Mouse (Mus musculus) retina, embryonic 14.5 days (tissue): Measurements from ENCODE around the gene Rab6b.
"Not testable (repeated sequence)": the region's sequence is repeated elsewhere in the genome, so short reads cannot be mapped to it uniquely, and the experiment has no call there.

Source experiments
- DNase-seq: peaks from one replicate; pipeline ENCODE4 v3.0.0-alpha.2; 2015; ENCODE audit warnings: low spot score

The Rab6b gene

GRCm38 (mm10) chr9:103143881-103144280 lies 32.3 kb downstream of the Rab6b start:
- DNase-seq, result no peak

GRCm38 (mm10) chr9:103145351-103145750 lies 33.8 kb downstream of the Rab6b start:
- no peak for DNase-seq

GRCm38 (mm10) chr9:103146257-103146656 lies 34.7 kb downstream of the Rab6b start:
- no peak for DNase-seq

GRCm38 (mm10) chr9:103146703-103147102 lies 35.1 kb downstream of the Rab6b start:
- no peak for DNase-seq

- no peak for DNase-seq
Observed at GRCm38 (mm10) chr9:103147103-103147502, 35.5 kb downstream of the Rab6b start.

GRCm38 (mm10) chr9:103149074-103149799 lies 37.6 kb downstream of the Rab6b start:
- DNase-seq, result no peak

- DNase-seq, result no peak
Observed at GRCm38 (mm10) chr9:103153286-103153685, 41.7 kb downstream of the Rab6b start.

- no peak for DNase-seq
Observed at GRCm38 (mm10) chr9:103154568-103154967, 43.0 kb downstream of the Rab6b start.

GRCm38 (mm10) chr9:103155158-103155557 lies 43.6 kb downstream of the Rab6b start:
- not testable (repeated sequence) for DNase-seq

GRCm38 (mm10) chr9:103163806-103164205 lies 52.2 kb downstream of the Rab6b start:
- DNase-seq, result no peak

GRCm38 (mm10) chr9:103168046-103168445 lies 56.5 kb downstream of the Rab6b start:
- peak; percentile 48 for DNase-seq

GRCm38 (mm10) chr9:103168771-103169170 lies 57.2 kb downstream of the Rab6b start:
- no peak for DNase-seq

- peak; percentile 62 for DNase-seq
Observed at GRCm38 (mm10) chr9:103174771-103175519, 63.4 kb downstream of the Rab6b start.

- DNase-seq, result no peak
Observed at GRCm38 (mm10) chr9:103175692-103176091, 64.1 kb downstream of the Rab6b start.

GRCm38 (mm10) chr9:103180303-103180702 lies 68.7 kb downstream of the Rab6b start:
- DNase-seq, result no peak

- DNase-seq, result peak; percentile 89
Observed at GRCm38 (mm10) chr9:103180807-103181565, 69.4 kb downstream of the Rab6b start.

GRCm38 (mm10) chr9:103181886-103182285 lies 70.3 kb downstream of the Rab6b start:
- no peak for DNase-seq

- no peak for DNase-seq
Observed at GRCm38 (mm10) chr9:103184855-103185254, 73.3 kb downstream of the Rab6b start.

- no peak for DNase-seq
Observed at GRCm38 (mm10) chr9:103185946-103186345, 74.4 kb downstream of the Rab6b start.

GRCm38 (mm10) chr9:103186747-103187146 lies 75.2 kb downstream of the Rab6b start:
- DNase-seq, result no peak

GRCm38 (mm10) chr9:103188416-103188815 lies 76.8 kb downstream of the Rab6b start:
- no peak for DNase-seq

- DNase-seq, result peak; percentile 94
Observed at GRCm38 (mm10) chr9:103201561-103202260, 90.1 kb downstream of the Rab6b start, which contains the start of gene Srprb. Gene Srprb (minus strand): TSS chr9:103202137.
